Mouse (Mus musculus): ENCODE measurements around the gene Sar1a.

Gene Sar1a

GRCm38 (mm10) chr10:61680015-61680913 is at the start of gene Sar1a:
Gene Sar1a, plus strand, starts transcription at chr10:61680299.
- in situ Hi-C loops (cut with MboI, MseI): loop anchor here (25.0 kb wide), 1 partner anchor 657 kb away; no protein-coding TSS in a partner anchor

GRCm38 (mm10) chr10:61632445-61632844 is 47.7 kb upstream of the Sar1a start:
- in situ Hi-C loops (cut with MboI, MseI): no loop called here

- in situ Hi-C loops (cut with MboI, MseI): no loop called here
These were observed 43.0 kb upstream of the Sar1a start for GRCm38 (mm10) chr10:61637055-61637454.

GRCm38 (mm10) chr10:61640363-61640762 is 39.7 kb upstream of the Sar1a start:
- in situ Hi-C loops (cut with MboI, MseI): no loop called here

- in situ Hi-C loops (cut with MboI, MseI): no loop called here
These were observed 33.5 kb upstream of the Sar1a start for GRCm38 (mm10) chr10:61646557-61646956.

GRCm38 (mm10) chr10:61647790-61648736 is 32.0 kb upstream of the Sar1a start, which contains the start of gene Ppa1:
Gene Ppa1, plus strand, starts transcription at chr10:61648552.
- in situ Hi-C loops (cut with MboI, MseI): no loop called here

GRCm38 (mm10) chr10:61648737-61649645 is 31.1 kb upstream of the Sar1a start:
- in situ Hi-C loops (cut with MboI, MseI): no loop called here

- in situ Hi-C loops (cut with MboI, MseI): loop anchor here (5.0 kb wide), 1 partner anchor 52 kb away; no protein-coding TSS in a partner anchor
These were observed 26.0 kb upstream of the Sar1a start for GRCm38 (mm10) chr10:61654105-61654504.

- in situ Hi-C loops (cut with MboI, MseI): loop anchor here (5.0 kb wide), 1 partner anchor 52 kb away; no protein-coding TSS in a partner anchor
These were observed 25.4 kb upstream of the Sar1a start for GRCm38 (mm10) chr10:61654691-61655090.

- in situ Hi-C loops (cut with MboI, MseI): no loop called here
These were observed 24.9 kb upstream of the Sar1a start for GRCm38 (mm10) chr10:61655188-61655587.

- in situ Hi-C loops (cut with MboI, MseI): no loop called here
These were observed 22.9 kb upstream of the Sar1a start for GRCm38 (mm10) chr10:61656928-61657882.

GRCm38 (mm10) chr10:61657985-61658384 is 22.1 kb upstream of the Sar1a start:
- in situ Hi-C loops (cut with MboI, MseI): no loop called here

- in situ Hi-C loops (cut with MboI, MseI): no loop called here
These were observed 18.2 kb upstream of the Sar1a start for GRCm38 (mm10) chr10:61661887-61662286.

- in situ Hi-C loops (cut with MboI, MseI): no loop called here
These were observed 17.6 kb upstream of the Sar1a start for GRCm38 (mm10) chr10:61662391-61662988.

- in situ Hi-C loops (cut with MboI, MseI): no loop called here
These were observed 15.0 kb upstream of the Sar1a start for GRCm38 (mm10) chr10:61665111-61665510.

GRCm38 (mm10) chr10:61665651-61666050 is 14.4 kb upstream of the Sar1a start:
- in situ Hi-C loops (cut with MboI, MseI): no loop called here

GRCm38 (mm10) chr10:61669289-61669688 is 10.8 kb upstream of the Sar1a start:
- in situ Hi-C loops (cut with MboI, MseI): no loop called here

- in situ Hi-C loops (cut with MboI, MseI): no loop called here
These were observed 10.2 kb upstream of the Sar1a start for GRCm38 (mm10) chr10:61669896-61670295.

GRCm38 (mm10) chr10:61670758-61671157 is 9.3 kb upstream of the Sar1a start:
- in situ Hi-C loops (cut with MboI, MseI): no loop called here
